Mouse (Mus musculus) cerebellum, adult 2 months (tissue): ENCODE measurements around the gene Olfr866.

ENCODE experiments used
- CTCF ChIP-seq: fragments of 200-500 bp; IDR thresholded peaks from 2 replicates; pipeline ENCODE4 v1.5.1; 2011; ENCODE audit warnings: low read depth, mild to moderate bottlenecking, control low read depth, low read length, moderate library complexity, borderline replicate concordance; ENCODE audit not compliant: insufficient read depth
- POLR2A ChIP-seq: fragments of 200-500 bp; IDR thresholded peaks from 2 replicates; pipeline ENCODE4 v1.6.1; 2011; ENCODE audit warnings: low read length, control low read depth, borderline replicate concordance; ENCODE audit not compliant: insufficient read depth

- TF ChIP-seq CTCF (no peak), POLR2A (no peak)
Measured at GRCm38 (mm10) chr9:20070236-20070635, 42.4 kb upstream of the Olfr866 start.
